Mouse (Mus musculus): ENCODE data around the gene Rae1.

- TF ChIP-seq CTCF (IDR thresholded peaks at IDR 0.05) (no peak), EP300 (IDR thresholded peaks at IDR 0.05) (no peak)
Observed at GRCm38 (mm10) chr2:173003737-173004136, 3.8 kb downstream of the Rae1 start.
